Mouse (Mus musculus) heart, embryonic 16.5 days (tissue): ENCODE data around the gene Mon1a. TPM values are rescaled to one million over a fixed set of nuclear protein-coding genes. Genes with fewer than 3 reads are reported as not detected.

Experiments
- ATAC-seq: fragments of 200-750 bp; cut with Nextera tagmentation; replicated peaks from 2 replicates; pipeline ENCODE4 v1.8.0; 2017; ENCODE audit warnings: moderate number of reproducible peaks; ENCODE audit not compliant: insufficient read depth, low FRiP score; ENCODE audit errors: extremely low read depth
- H3K27ac ChIP-seq: fragments of 300-500 bp; sonication (generic); 2 replicates; pipeline ENCODE4 v1.5.1; 2014; ENCODE audit warnings: mild to moderate bottlenecking, low read length, control low read depth, moderate library complexity
- H3K27me3 ChIP-seq: fragments of 300-500 bp; sonication (generic); 2 replicates; pipeline ENCODE4 v1.6.1; 2014; ENCODE audit warnings: low read length, mixed read lengths; ENCODE audit not compliant: control insufficient read depth, insufficient read depth
- H3K36me3 ChIP-seq: fragments of 300-500 bp; sonication (generic); 2 replicates; pipeline ENCODE4 v1.6.1; 2014; ENCODE audit not compliant: control insufficient read depth, insufficient read depth
- H3K4me1 ChIP-seq: fragments of 300-500 bp; sonication (generic); 2 replicates; pipeline ENCODE4 v1.6.1; 2014; ENCODE audit warnings: low read length, mixed read lengths; ENCODE audit not compliant: control insufficient read depth, insufficient read depth
- H3K4me2 ChIP-seq: fragments of 300-500 bp; sonication (generic); 2 replicates; pipeline ENCODE4 v1.6.1; 2014; ENCODE audit warnings: low read depth, mild to moderate bottlenecking, control low read depth, low read length
- H3K4me3 ChIP-seq: fragments of 300-500 bp; sonication (generic); 2 replicates; pipeline ENCODE4 v1.5.1; 2014; ENCODE audit warnings: mild to moderate bottlenecking, control low read depth, low read length
- H3K9ac ChIP-seq: fragments of 300-500 bp; sonication (generic); 2 replicates; pipeline ENCODE4 v1.6.1; 2014; ENCODE audit warnings: low read length, control low read depth
- H3K9me3 ChIP-seq: fragments of 300-500 bp; sonication (generic); replicated peaks from 2 replicates; pipeline ENCODE4 v1.6.1; 2016; ENCODE audit warnings: low read length; ENCODE audit not compliant: control insufficient read depth
- WGBS: fragments of 180-500 bp; shearing (Covaris S2); extraction: QIAGEN DNeasy Blood & Tissue Kit; methylation state at CpG from one replicate; pipeline ENCODE4 v1.1.7; 2014; 5-methylcytosine and 5-hydroxymethylcytosine counted together
- polyA plus RNA-seq: library from polyadenylated mRNA; unstranded; fragments of >200 nt; fragmentation: Nextera tagmentation; extraction: Ambion mirVana; gene quantifications from 2 replicates; pipeline ENCODE4 v1.2.1, GENCODE M21; 2015

Mon1a gene
- polyA plus RNA-seq, 1 experiment from 2014 or later: 13.1 TPM

DNA sequence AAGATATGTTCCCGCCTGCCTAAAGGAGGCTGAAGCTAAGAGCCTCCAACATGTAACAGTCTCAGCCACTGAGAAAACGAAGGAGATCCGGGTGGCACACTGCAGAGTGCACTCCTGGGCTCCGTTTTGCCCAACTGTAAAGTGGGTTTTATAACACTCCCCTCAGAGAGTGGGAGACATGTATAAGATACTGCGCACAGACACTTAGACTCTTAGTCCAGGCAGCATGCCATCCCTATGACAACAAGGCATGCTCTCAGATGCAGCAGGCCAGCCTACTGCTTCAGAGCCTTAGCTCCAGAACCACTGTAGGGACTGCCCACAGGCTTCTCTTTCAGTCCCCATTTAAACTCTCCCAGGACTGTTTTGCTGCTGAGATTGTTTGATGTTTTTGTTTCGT is 30.9 kb downstream of the Mon1a start:
- no peak overlapping the region for H3K4me2 ChIP-seq
- H3K9ac ChIP-seq: no peak overlapping the region
- H3K36me3 ChIP-seq: no peaks in the 10 kb centered on the region
- ATAC-seq: no peak
- 79% methylated on average over 6 of the region's 6 CpGs for WGBS
- H3K4me1 ChIP-seq: peaks cover 3% of the 10 kb centered on the region
- no peaks in the 10 kb centered on the region for H3K9me3 ChIP-seq
- H3K4me3 ChIP-seq: no peak overlapping the region
- H3K27me3 ChIP-seq: 0 out of 2 replicates have a peak, but pooled peaks cover 4% of the 10 kb centered on the region
- no peak overlapping the region for H3K27ac ChIP-seq

- Histone ChIP-seq H3K36me3 (no peaks in the 10 kb centered on the region), H3K4me3 (no peak overlapping the region), H3K4me2 (no peak overlapping the region), H3K27ac (no peak overlapping the region), H3K9me3 (no peaks in the 10 kb centered on the region), H3K4me1 (peaks cover 9% of the 10 kb centered on the region), H3K27me3 (0 out of 2 replicates have a peak, but pooled peaks cover 4% of the 10 kb centered on the region), H3K9ac (no peak overlapping the region)
- no peak for ATAC-seq
- WGBS: 75% methylated on average over 5 of the region's 5 CpGs
Observed at GRCm38 (mm10) chr9:107919441-107919840, 31.5 kb downstream of the Mon1a start.

DNA sequence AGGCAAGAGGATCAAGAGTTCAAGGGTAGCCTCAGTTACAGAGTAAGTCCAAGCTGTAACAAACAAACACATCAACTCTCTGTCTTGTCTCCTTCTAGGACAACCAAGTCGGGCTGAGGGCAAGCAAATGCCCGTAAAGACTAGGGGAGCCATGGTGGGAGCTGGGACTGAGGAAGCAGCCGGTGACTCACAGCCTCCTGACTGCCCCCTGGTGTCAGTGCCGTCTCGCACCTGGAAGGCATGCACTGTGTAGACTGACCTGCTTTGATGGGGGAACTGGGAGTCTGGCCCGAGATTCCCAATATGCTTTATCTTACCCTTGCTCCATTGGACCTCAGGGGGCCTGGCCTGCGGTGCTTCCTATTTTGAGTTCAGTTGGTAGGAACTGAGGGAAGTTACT is 35.1 kb downstream of the Mon1a start:
- WGBS: 41% methylated on average over 7 of the region's 7 CpGs
- no peak overlapping the region for H3K27ac ChIP-seq
- H3K4me2 ChIP-seq: no peak overlapping the region
- H3K9ac ChIP-seq: no peak overlapping the region
- no peaks in the 10 kb centered on the region for H3K9me3 ChIP-seq
- H3K36me3 ChIP-seq: no peaks in the 10 kb centered on the region
- H3K27me3 ChIP-seq: no peaks in the 10 kb centered on the region
- H3K4me1 ChIP-seq: peaks cover 19% of the 10 kb centered on the region
- ATAC-seq: no peak
- no peak overlapping the region for H3K4me3 ChIP-seq

DNA sequence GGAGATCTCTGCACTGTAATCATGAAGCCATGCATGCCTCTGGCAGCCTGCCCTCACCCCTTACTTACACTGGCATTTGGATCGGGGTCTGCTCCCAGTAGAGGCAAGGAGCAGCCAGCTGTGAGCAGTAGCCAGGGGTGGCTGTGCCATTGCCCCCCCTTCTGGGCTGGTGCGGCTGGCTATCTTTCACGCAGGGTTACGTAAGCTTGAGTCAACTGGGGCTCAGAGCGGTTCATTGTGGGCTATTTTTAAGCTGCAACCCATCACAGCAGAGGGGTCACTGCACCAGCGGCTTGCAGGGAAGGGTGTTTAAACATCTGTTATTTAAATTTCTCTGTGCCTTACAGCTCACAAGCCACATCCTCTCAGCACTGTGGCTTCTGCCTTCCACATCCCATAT is 36.0 kb downstream of the Mon1a start:
- Histone ChIP-seq H3K4me3 (no peak overlapping the region), H3K27me3 (no peaks in the 10 kb centered on the region), H3K36me3 (no peaks in the 10 kb centered on the region), H3K27ac (no peak overlapping the region), H3K4me1 (peaks cover 26% of the 10 kb centered on the region), H3K4me2 (peak overlapping the region; percentile 30; the same call in 1 of the 2 replicates), H3K9ac (peak overlapping the region; percentile 8; the same call in 1 of the 2 replicates), H3K9me3 (no peaks in the 10 kb centered on the region)
- peak; percentile 59 for ATAC-seq
- 18% methylated on average over 6 of the region's 6 CpGs for WGBS

GRCm38 (mm10) chr9:107925251-107925650 is 37.3 kb downstream of the Mon1a start:
- no peaks in the 10 kb centered on the region for H3K27me3 ChIP-seq
- H3K4me3 ChIP-seq: no peak overlapping the region
- no peaks in the 10 kb centered on the region for H3K36me3 ChIP-seq
- H3K4me2 ChIP-seq: no peak overlapping the region
- 45% methylated on average over 3 of the region's 3 CpGs for WGBS
- no peak for ATAC-seq
- no peaks in the 10 kb centered on the region for H3K9me3 ChIP-seq
- no peak overlapping the region for H3K27ac ChIP-seq
- H3K9ac ChIP-seq: no peak overlapping the region
- H3K4me1 ChIP-seq: peaks cover 26% of the 10 kb centered on the region

DNA sequence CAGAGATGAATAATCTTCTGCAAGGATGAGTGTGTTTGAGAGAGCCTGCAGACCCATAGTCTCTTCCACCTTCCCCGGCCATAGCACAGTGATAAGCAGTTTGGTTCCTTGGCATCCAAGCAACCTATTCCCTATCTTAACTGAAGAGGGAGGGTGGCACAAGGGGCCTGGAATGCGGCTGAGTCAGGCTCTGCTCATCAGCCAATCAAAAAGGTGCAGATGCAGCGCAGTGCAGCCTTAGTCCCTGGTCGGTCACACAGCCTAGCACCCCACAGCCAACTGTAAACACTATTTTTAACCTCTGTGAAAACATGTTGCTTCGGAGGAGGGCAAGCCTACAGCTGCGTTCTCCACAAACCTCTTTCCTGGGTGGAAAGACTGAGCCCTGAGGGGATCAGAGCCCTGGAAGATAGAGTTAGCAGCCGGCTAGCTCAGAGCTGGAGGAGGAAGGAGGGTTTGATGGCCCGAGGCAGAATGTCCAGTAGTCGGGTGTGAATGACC is 39.0 kb downstream of the Mon1a start:
- H3K9ac ChIP-seq: no peak overlapping the region
- H3K27ac ChIP-seq: no peak overlapping the region
- no peaks in the 10 kb centered on the region for H3K36me3 ChIP-seq
- ATAC-seq: peak; percentile 69; the same call in 1 of the 2 replicates
- H3K4me2 ChIP-seq: no peak overlapping the region
- H3K4me3 ChIP-seq: no peak overlapping the region
- no peaks in the 10 kb centered on the region for H3K9me3 ChIP-seq
- H3K27me3 ChIP-seq: no peaks in the 10 kb centered on the region
- H3K4me1 ChIP-seq: peaks cover 26% of the 10 kb centered on the region
- 24% methylated on average over 9 of the region's 9 CpGs for WGBS

DNA sequence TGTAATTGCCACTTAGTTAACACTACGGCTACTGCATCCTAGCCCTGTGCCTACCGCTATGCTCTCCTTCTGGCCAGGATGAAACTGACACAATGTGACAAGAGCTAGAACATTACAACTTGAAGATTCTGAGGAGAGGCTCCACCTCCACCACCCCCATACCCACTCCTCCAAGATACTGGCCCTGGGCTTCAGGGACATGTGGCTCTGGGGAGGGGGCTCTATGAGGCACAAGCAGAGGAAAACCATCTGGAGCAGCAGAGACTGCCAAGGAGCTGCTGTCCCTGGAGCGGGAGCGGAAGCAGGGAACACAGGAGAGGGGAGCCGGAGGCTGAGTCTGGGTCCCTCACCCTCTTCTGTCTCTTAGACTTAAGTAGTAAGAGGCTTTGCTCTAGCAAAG is 39.8 kb downstream of the Mon1a start:
- no peak overlapping the region for H3K9ac ChIP-seq
- no peak overlapping the region for H3K27ac ChIP-seq
- peaks cover 26% of the 10 kb centered on the region for H3K4me1 ChIP-seq
- WGBS: 72% methylated on average over 5 of the region's 5 CpGs
- no peaks in the 10 kb centered on the region for H3K9me3 ChIP-seq
- ATAC-seq: no peak
- H3K4me2 ChIP-seq: no peak overlapping the region
- no peak overlapping the region for H3K4me3 ChIP-seq
- H3K27me3 ChIP-seq: no peaks in the 10 kb centered on the region
- H3K36me3 ChIP-seq: no peaks in the 10 kb centered on the region

DNA sequence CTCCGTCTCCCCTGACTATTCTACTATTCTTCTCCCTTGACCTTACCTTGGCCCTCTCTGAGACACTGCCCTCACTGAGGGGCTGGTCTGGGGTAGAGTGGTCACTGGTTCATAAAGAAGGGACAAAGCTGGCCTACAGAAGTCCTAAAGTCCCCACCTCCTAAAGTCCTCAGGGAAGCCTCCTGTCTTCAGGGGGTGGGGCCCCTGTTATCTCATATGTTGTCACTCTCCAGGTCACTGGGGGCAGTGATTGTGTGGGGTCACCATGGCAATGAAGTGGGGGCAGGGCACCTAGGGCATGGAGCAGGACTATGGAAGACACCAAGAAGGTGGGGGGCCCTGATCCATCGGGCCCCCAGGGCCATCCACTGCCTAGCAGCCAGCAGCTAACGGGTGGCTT is 40.2 kb downstream of the Mon1a start, which contains the start of gene Actl11:
TSS of gene Actl11 (plus strand) at position 301 of the 400 bp plus-strand sequence.
- ATAC-seq: no peak
- 65% methylated on average over 3 of the region's 3 CpGs for WGBS
- H3K9me3 ChIP-seq: no peaks in the 10 kb centered on the region
- H3K4me1 ChIP-seq: peaks cover 26% of the 10 kb centered on the region
- H3K4me3 ChIP-seq: no peak within 1 kb of the TSS
- no peak within 1 kb of the TSS for H3K4me2 ChIP-seq
- no peak within 1 kb of the TSS for H3K9ac ChIP-seq
- H3K27me3 ChIP-seq: no peaks in the 10 kb centered on the region
- no peaks in the 10 kb centered on the region for H3K36me3 ChIP-seq
- no peak within 1 kb of the TSS for H3K27ac ChIP-seq

DNA sequence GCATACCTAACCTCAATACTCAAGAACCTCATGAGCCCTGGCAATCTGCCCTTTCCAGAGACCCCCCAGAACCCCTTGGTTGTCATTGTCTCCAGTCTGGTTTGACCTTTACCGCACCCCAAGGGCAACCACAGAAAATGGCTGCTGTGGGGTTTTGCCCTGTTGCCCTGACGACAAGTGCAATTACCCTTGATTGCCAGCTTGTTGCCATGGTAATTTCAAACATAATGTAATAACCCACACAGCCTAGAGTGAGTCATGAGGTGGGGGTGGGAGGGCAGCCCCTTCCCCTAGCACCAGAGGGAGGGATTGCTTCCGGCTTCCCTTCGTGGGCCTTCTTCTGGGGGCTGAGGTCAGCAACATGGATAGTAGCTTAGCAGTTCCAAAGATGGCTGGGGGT is 44.3 kb downstream of the Mon1a start:
- no peaks in the 10 kb centered on the region for H3K9me3 ChIP-seq
- H3K4me1 ChIP-seq: peaks cover 15% of the 10 kb centered on the region
- no peak for ATAC-seq
- H3K27ac ChIP-seq: no peak overlapping the region
- H3K4me2 ChIP-seq: no peak overlapping the region
- H3K27me3 ChIP-seq: peaks cover 25% of the 10 kb centered on the region
- H3K4me3 ChIP-seq: no peak overlapping the region
- 81% methylated on average over 4 of the region's 4 CpGs for WGBS
- no peak overlapping the region for H3K9ac ChIP-seq
- H3K36me3 ChIP-seq: no peaks in the 10 kb centered on the region
